Mouse (Mus musculus): ENCODE measurements around the gene Cmah.

- TF ChIP-seq CTCF (IDR thresholded peaks at IDR 0.05; ENCODE audit: control insufficient read depth, insufficient read depth, low read length) (no peak), POLR2A (IDR thresholded peaks at IDR 0.05; ENCODE audit: borderline replicate concordance, control insufficient read depth, low read depth, low read length) (no peak)
These were observed 1.0 kb downstream of the Cmah start for GRCm38 (mm10) chr13:24328036-24328817.
